Mouse (Mus musculus): ENCODE results near the gene D6Ertd527e. TPM values are rescaled to one million over a fixed set of nuclear protein-coding genes. Genes with fewer than 3 reads are reported as not detected.
"Not testable (repeated sequence)": the region's sequence is repeated elsewhere in the genome, so short reads cannot be mapped to it uniquely, and the experiment has no call there.

The D6Ertd527e gene
- polyA plus RNA-seq, 1 experiment from 2014 or later = 0.18 TPM

- ATAC-seq (ENCODE audit: low FRiP score) = no peak
- Histone ChIP-seq H3K9ac (replicated peaks) (no peak overlapping the region), H3K27me3 (replicated peaks) (no peaks in the 10 kb centered on the region), H3K36me3 (peaks cover 27% of the 10 kb centered on the region), H3K4me3 (replicated peaks) (no peak overlapping the region), H3K9me3 (replicated peaks) (no peaks in the 10 kb centered on the region), H3K27ac (replicated peaks) (no peak overlapping the region), H3K4me1 (peaks cover 1% of the 10 kb centered on the region; the same call in 1 of the 2 replicates), H3K4me2 (no peak overlapping the region)
- WGBS = 90% methylated on average over 5 of the region's 5 CpGs
These were observed 12.1 kb upstream of the D6Ertd527e start for GRCm38 (mm10) chr6:87092476-87092875.

- not testable (repeated sequence) for H3K9ac ChIP-seq (replicated peaks); H3K27me3 ChIP-seq (replicated peaks); H3K9me3 ChIP-seq (replicated peaks); H3K4me2 ChIP-seq; H3K27ac ChIP-seq (replicated peaks); H3K4me3 ChIP-seq (replicated peaks); ATAC-seq (ENCODE audit: low FRiP score)
- peaks cover 10% of the 10 kb centered on the region for H3K4me1 ChIP-seq
- 93% methylated on average over 8 of the region's 8 CpGs for WGBS
- peaks cover 20% of the 10 kb centered on the region for H3K36me3 ChIP-seq
These were observed 10.9 kb upstream of the D6Ertd527e start for GRCm38 (mm10) chr6:87093631-87094030.

- Histone ChIP-seq H3K27ac (replicated peaks) (peak overlapping the region; percentile 85), H3K9ac (replicated peaks) (no peak overlapping the region), H3K36me3 (no peaks in the 10 kb centered on the region), H3K27me3 (replicated peaks) (no peaks in the 10 kb centered on the region), H3K4me3 (replicated peaks) (no peak overlapping the region), H3K4me1 (peaks cover 50% of the 10 kb centered on the region), H3K9me3 (replicated peaks) (no peaks in the 10 kb centered on the region), H3K4me2 (no peak overlapping the region)
- 7% methylated on average over 3 of the region's 3 CpGs for WGBS
- ATAC-seq (ENCODE audit: low FRiP score) = 0 out of 2 replicates have a peak, but pooled peaks have one; percentile 17
These were observed 5.3 kb upstream of the D6Ertd527e start for GRCm38 (mm10) chr6:87099261-87099660.

GRCm38 (mm10) chr6:87099671-87100296 lies 4.8 kb upstream of the D6Ertd527e start:
- Histone ChIP-seq H3K4me2 (no peak overlapping the region), H3K36me3 (no peaks in the 10 kb centered on the region), H3K27ac (replicated peaks) (peak overlapping the region; percentile 85), H3K4me1 (peaks cover 50% of the 10 kb centered on the region), H3K4me3 (replicated peaks) (no peak overlapping the region), H3K9ac (replicated peaks) (no peak overlapping the region), H3K9me3 (replicated peaks) (no peaks in the 10 kb centered on the region), H3K27me3 (replicated peaks) (no peaks in the 10 kb centered on the region)
- peak; percentile 56; the same call in 1 of the 2 replicates for ATAC-seq (ENCODE audit: low FRiP score)
- WGBS = 42% methylated on average over 7 of the region's 7 CpGs

GRCm38 (mm10) chr6:87100297-87101020 lies 4.1 kb upstream of the D6Ertd527e start:
- WGBS = 83% methylated on average over 9 of the region's 9 CpGs

GRCm38 (mm10) chr6:87101281-87101954 lies 3.1 kb upstream of the D6Ertd527e start:
- H3K4me1 ChIP-seq = peaks cover 50% of the 10 kb centered on the region
- peak overlapping the region; percentile 72 for H3K4me2 ChIP-seq
- peak overlapping the region; percentile 85; the same call in 1 of the 2 replicates for H3K27ac ChIP-seq (replicated peaks)
- ATAC-seq (ENCODE audit: low FRiP score) = peak; percentile 73
- no peaks in the 10 kb centered on the region for H3K36me3 ChIP-seq
- H3K4me3 ChIP-seq (replicated peaks) = peak overlapping the region; percentile 32
- H3K9ac ChIP-seq (replicated peaks) = peak overlapping the region; percentile 38
- no peaks in the 10 kb centered on the region for H3K9me3 ChIP-seq (replicated peaks)
- WGBS = 18% methylated on average over 12 of the region's 12 CpGs
- H3K27me3 ChIP-seq (replicated peaks) = no peaks in the 10 kb centered on the region

More at GRCm38 (mm10) chr6:87100297-87101020, 4.1 kb upstream of the D6Ertd527e start:
- H3K4me1 ChIP-seq = peaks cover 50% of the 10 kb centered on the region
- no peaks in the 10 kb centered on the region for H3K9me3 ChIP-seq (replicated peaks)
- H3K36me3 ChIP-seq = no peaks in the 10 kb centered on the region
- H3K27me3 ChIP-seq (replicated peaks) = no peaks in the 10 kb centered on the region
- no peak overlapping the region for H3K9ac ChIP-seq (replicated peaks)
- ATAC-seq (ENCODE audit: low FRiP score) = no peak
- no peak overlapping the region for H3K4me3 ChIP-seq (replicated peaks)
- peak overlapping the region; percentile 85 for H3K27ac ChIP-seq (replicated peaks)
- 0 out of 2 replicates have a peak overlapping the region, but pooled peaks have one; percentile 72 for H3K4me2 ChIP-seq

GRCm38 (mm10) chr6:87101955-87102353 lies 2.6 kb upstream of the D6Ertd527e start:
- ATAC-seq (ENCODE audit: low FRiP score) = no peak
- no peak overlapping the region for H3K4me2 ChIP-seq
- H3K9ac ChIP-seq (replicated peaks) = peak overlapping the region; percentile 14; the same call in 1 of the 2 replicates
- no peaks in the 10 kb centered on the region for H3K36me3 ChIP-seq
- peak overlapping the region; percentile 56 for H3K27ac ChIP-seq (replicated peaks)
- H3K4me3 ChIP-seq (replicated peaks) = no peak overlapping the region
- 34% methylated on average over 4 of the region's 4 CpGs for WGBS
- H3K9me3 ChIP-seq (replicated peaks) = no peaks in the 10 kb centered on the region
- H3K27me3 ChIP-seq (replicated peaks) = no peaks in the 10 kb centered on the region
- peaks cover 50% of the 10 kb centered on the region for H3K4me1 ChIP-seq

- Histone ChIP-seq H3K4me1 (peaks cover 49% of the 10 kb centered on the region), H3K9me3 (replicated peaks) (no peaks in the 10 kb centered on the region), H3K27ac (replicated peaks) (peak overlapping the region; percentile 56), H3K36me3 (no peaks in the 10 kb centered on the region), H3K9ac (replicated peaks) (no peak overlapping the region), H3K4me2 (no peak overlapping the region), H3K4me3 (replicated peaks) (no peak overlapping the region), H3K27me3 (replicated peaks) (no peaks in the 10 kb centered on the region)
- WGBS = 45% methylated on average over 7 of the region's 7 CpGs
- no peak for ATAC-seq (ENCODE audit: low FRiP score)
These were observed 2.1 kb upstream of the D6Ertd527e start for GRCm38 (mm10) chr6:87102421-87102911.

- peaks cover 41% of the 10 kb centered on the region for H3K4me1 ChIP-seq
- H3K36me3 ChIP-seq = no peaks in the 10 kb centered on the region
- no peaks in the 10 kb centered on the region for H3K27me3 ChIP-seq (replicated peaks)
- no peak overlapping the region for H3K9ac ChIP-seq (replicated peaks)
- no peak overlapping the region for H3K4me2 ChIP-seq
- no peaks in the 10 kb centered on the region for H3K9me3 ChIP-seq (replicated peaks)
- no peak overlapping the region for H3K4me3 ChIP-seq (replicated peaks)
- ATAC-seq (ENCODE audit: low FRiP score) = no peak
- WGBS = 100% methylated on average over 1 of the region's 1 CpGs
- H3K27ac ChIP-seq (replicated peaks) = no peak overlapping the region
These were observed 1.2 kb upstream of the D6Ertd527e start for GRCm38 (mm10) chr6:87103314-87103713.

- H3K27ac ChIP-seq (replicated peaks) = no peak overlapping the region
- no peak for ATAC-seq (ENCODE audit: low FRiP score)
These were observed 6.9 kb downstream of the D6Ertd527e start for GRCm38 (mm10) chr6:87111493-87111892.

GRCm38 (mm10) chr6:87112125-87112524 lies 7.6 kb downstream of the D6Ertd527e start:
- Histone ChIP-seq H3K4me1 (peaks cover 4% of the 10 kb centered on the region; the same call in 1 of the 2 replicates), H3K27ac (replicated peaks) (no peak overlapping the region; the same call in 1 of the 2 replicates), H3K36me3 (no peaks in the 10 kb centered on the region), H3K4me2 (no peak overlapping the region), H3K9me3 (replicated peaks) (no peaks in the 10 kb centered on the region), H3K9ac (replicated peaks) (no peak overlapping the region), H3K4me3 (replicated peaks) (no peak overlapping the region), H3K27me3 (replicated peaks) (no peaks in the 10 kb centered on the region)
- 81% methylated on average over 6 of the region's 6 CpGs for WGBS
- ATAC-seq (ENCODE audit: low FRiP score) = no peak

More at GRCm38 (mm10) chr6:87111493-87111892, 6.9 kb downstream of the D6Ertd527e start:
- Histone ChIP-seq H3K9ac (replicated peaks) (no peak overlapping the region), H3K27me3 (replicated peaks) (no peaks in the 10 kb centered on the region), H3K4me2 (no peak overlapping the region), H3K9me3 (replicated peaks) (no peaks in the 10 kb centered on the region), H3K36me3 (no peaks in the 10 kb centered on the region), H3K4me1 (peaks cover 4% of the 10 kb centered on the region; the same call in 1 of the 2 replicates), H3K4me3 (replicated peaks) (no peak overlapping the region)
- 94% methylated on average over 1 of the region's 1 CpGs for WGBS
